In the genomic region with DNA sequence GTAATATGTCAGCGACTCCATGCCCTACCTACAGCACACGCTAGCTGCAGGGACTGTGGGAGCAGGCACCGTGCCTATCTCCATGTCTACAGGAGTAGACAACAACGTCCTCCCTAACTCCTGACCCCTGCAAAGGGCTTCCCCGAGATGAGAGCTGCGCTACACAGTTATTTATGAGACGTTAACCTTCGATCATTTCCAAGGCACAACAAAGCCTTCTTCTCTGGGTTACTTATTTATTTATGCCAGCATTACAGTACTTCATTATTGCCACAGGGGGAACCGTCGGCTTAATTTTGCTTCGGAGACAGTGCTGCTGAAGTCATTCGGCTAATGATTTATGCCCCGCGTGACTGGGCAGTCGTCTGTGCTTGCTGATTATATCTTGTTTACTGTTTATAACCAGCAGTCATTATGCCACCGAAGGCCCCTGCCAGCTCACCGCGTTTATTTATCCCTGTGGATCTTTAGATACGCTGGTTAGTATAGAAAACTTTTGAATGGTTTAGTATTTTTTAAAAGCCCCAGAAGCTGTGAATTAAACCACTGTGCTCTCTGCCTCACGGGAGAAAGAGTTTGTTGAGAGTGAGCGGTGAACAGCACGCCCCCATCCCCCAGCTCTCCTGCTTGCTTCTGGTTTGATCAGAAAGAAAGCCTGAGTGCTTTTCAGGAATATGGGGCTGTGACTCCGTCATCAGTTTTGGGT, we compare ENCODE assay signal across 8 mouse cellular contexts.
DNase-seq lines count a peak whose midpoint lies in the region; ATAC-seq and TF ChIP-seq lines count a peak whose summit lies in the region.

No protein-coding gene starts in this region.

- peak overlapping the region; percentile 69; the same call in 1 of the 2 replicates for H3K27ac ChIP-seq in forebrain, embryonic 10.5 days
- no peak overlapping the region for H3K27ac ChIP-seq in heart, embryonic 15.5 days
- H3K27ac ChIP-seq in liver, adult 2 months (replicated peaks; ENCODE audit: insufficient read depth, low read depth, low read length) = no peak overlapping the region
- H3K27ac ChIP-seq in neural tube, embryonic 11.5 days (ENCODE audit: low read depth, low read length) = peak overlapping the region; percentile 42; the same call in 1 of the 2 replicates

- 68% methylated on average over 23 of the region's 23 CpGs for WGBS in forebrain, embryonic 10.5 days
- WGBS in heart, embryonic 15.5 days = 40% methylated on average over 23 of the region's 23 CpGs
- 15% methylated on average over 23 of the region's 23 CpGs for WGBS in liver, adult 2 months
- WGBS in neural tube, embryonic 11.5 days = 43% methylated on average over 23 of the region's 23 CpGs

- TF ChIP-seq CTCF in liver, adult 2 months (IDR thresholded peaks at IDR 0.05; ENCODE audit: low read depth, low read length) = peak; percentile 18; the same call in 1 of the 2 replicates

- no peaks in the 10 kb centered on the region for H3K9me3 ChIP-seq in forebrain, embryonic 10.5 days
- H3K9me3 ChIP-seq in heart, embryonic 15.5 days (replicated peaks) = no peaks in the 10 kb centered on the region
- H3K9me3 ChIP-seq in neural tube, embryonic 11.5 days (ENCODE audit: control insufficient read depth, low read length) = no peaks in the 10 kb centered on the region

- peaks cover 27% of the 10 kb centered on the region for H3K4me1 ChIP-seq in forebrain, embryonic 10.5 days
- peaks cover 14% of the 10 kb centered on the region; the same call in 1 of the 2 replicates for H3K4me1 ChIP-seq in heart, embryonic 15.5 days (replicated peaks)
- peaks cover 3% of the 10 kb centered on the region; the same call in 1 of the 2 replicates for H3K4me1 ChIP-seq in liver, adult 2 months (ENCODE audit: control insufficient read depth, insufficient read depth, low read length)
- H3K4me1 ChIP-seq in neural tube, embryonic 11.5 days (ENCODE audit: control insufficient read depth, insufficient read depth, low read length) = peaks cover 5% of the 10 kb centered on the region; the same call in 1 of the 2 replicates

- no peaks in the 10 kb centered on the region for H3K79me2 ChIP-seq in liver, adult 2 months (ENCODE audit: control insufficient read depth, insufficient read depth, low read length)

- no peak for TF ChIP-seq POLR2A in liver, adult 2 months (IDR thresholded peaks at IDR 0.05; ENCODE audit: extremely low read depth, insufficient read depth, low read length)

- ATAC-seq in heart, embryonic 15.5 days (replicated peaks; ENCODE audit: insufficient number of reproducible peaks, insufficient read depth, low FRiP score, low read depth) = no peak; the same call in 1 of the 2 replicates
- ATAC-seq in neural tube, embryonic 11.5 days (ENCODE audit: insufficient read depth, low FRiP score, low TSS enrichment) = peak; percentile 78
- no peak for ATAC-seq in activated CD4-positive, CD25-positive, alpha-beta regulatory T cell, adult 4 months

- H3K27me3 ChIP-seq in forebrain, embryonic 10.5 days (ENCODE audit: poor library complexity, severe bottlenecking) = no peaks in the 10 kb centered on the region
- H3K27me3 ChIP-seq in heart, embryonic 15.5 days = no peaks in the 10 kb centered on the region
- no peaks in the 10 kb centered on the region for H3K27me3 ChIP-seq in liver, adult 2 months (ENCODE audit: control insufficient read depth, insufficient read depth, low read length)
- no peaks in the 10 kb centered on the region for H3K27me3 ChIP-seq in neural tube, embryonic 11.5 days (ENCODE audit: control insufficient read depth, insufficient read depth, low read length)

- no peak overlapping the region for H3K4me3 ChIP-seq in forebrain, embryonic 10.5 days
- 0 out of 2 replicates have a peak overlapping the region, but pooled peaks have one; percentile 13 for H3K4me3 ChIP-seq in heart, embryonic 15.5 days
- H3K4me3 ChIP-seq in liver, adult 2 months (ENCODE audit: insufficient read depth, low read depth, low read length) = no peak overlapping the region
- H3K4me3 ChIP-seq in neural tube, embryonic 11.5 days (ENCODE audit: low read depth, low read length) = no peak overlapping the region

- no peaks in the 10 kb centered on the region for H3K36me3 ChIP-seq in forebrain, embryonic 10.5 days (replicated peaks)
- no peaks in the 10 kb centered on the region for H3K36me3 ChIP-seq in heart, embryonic 15.5 days
- no peaks in the 10 kb centered on the region for H3K36me3 ChIP-seq in liver, adult 2 months (ENCODE audit: control insufficient read depth, insufficient read depth, low read length)
- no peaks in the 10 kb centered on the region for H3K36me3 ChIP-seq in neural tube, embryonic 11.5 days (ENCODE audit: control insufficient read depth, insufficient read depth, low read length)

- H3K4me2 ChIP-seq in heart, embryonic 15.5 days = peak overlapping the region; percentile 48
- H3K4me2 ChIP-seq in neural tube, embryonic 11.5 days (ENCODE audit: low read depth) = peak overlapping the region; percentile 17; the same call in 1 of the 2 replicates

- DNase-seq in adrenal gland, postnatal 36 days = peak; percentile 69 to 72
- peak; percentile 24 for DNase-seq in forebrain, embryonic 10.5 days (ENCODE audit: extremely low spot score, low spot score)
- DNase-seq in kidney, postnatal 10 days = peak; percentile 88
- DNase-seq in liver, adult 2 months (ENCODE audit: extremely low read depth, low read depth, low spot score) = peak; percentile 54
- peak; percentile 67 for DNase-seq in neural tube, embryonic 11.5 days (ENCODE audit: low spot score)
- peak; percentile 72 for DNase-seq in urinary bladder, postnatal 14 days (ENCODE audit: low spot score)

- 0 out of 2 replicates have a peak overlapping the region, but pooled peaks have one; percentile 16 for H3K9ac ChIP-seq in heart, embryonic 15.5 days
- H3K9ac ChIP-seq in liver, adult 2 months (ENCODE audit: low read depth, low read length) = 0 out of 2 replicates have a peak overlapping the region, but pooled peaks have one; percentile 34
- no peak overlapping the region for H3K9ac ChIP-seq in neural tube, embryonic 11.5 days (ENCODE audit: low read length)

Comparison
In these comparisons a context has a peak if more than half of its experiments do, and no peak if none do; other contexts are left out.
1. DNase-seq: peak in every context shown above with its lines; median percentile 88 in kidney, postnatal 10 days; 72 in urinary bladder, postnatal 14 days; 70 in adrenal gland, postnatal 36 days; 67 in neural tube, embryonic 11.5 days; 54 in liver, adult 2 months; 24 in forebrain, embryonic 10.5 days.
2. H3K27ac ChIP-seq: peak in forebrain, embryonic 10.5 days (single experiment) and neural tube, embryonic 11.5 days (single experiment); none in heart, embryonic 15.5 days (single experiment) and liver, adult 2 months (single experiment).